Mouse (Mus musculus) neural tube, embryonic 11.5 days (tissue): Measurements from ENCODE around the gene Bex4. TPM values are rescaled to one million over a fixed set of nuclear protein-coding genes. Genes with fewer than 3 reads are reported as not detected.
"Not testable (repeated sequence)": the region's sequence is repeated elsewhere in the genome, so short reads cannot be mapped to it uniquely, and the experiment has no call there.

Experiments
- ATAC-seq: fragments of 200-750 bp; cut with Nextera tagmentation; 2 replicates; pipeline ENCODE4 v1.8.0; 2017; ENCODE audit warnings: moderate number of reproducible peaks, mild to moderate bottlenecking, moderate TSS enrichment, moderate library complexity; ENCODE audit not compliant: insufficient read depth, low FRiP score, low TSS enrichment
- DNase-seq: peaks from one replicate; pipeline ENCODE4 v3.0.0-alpha.2; 2015; ENCODE audit warnings: low spot score
- H3K27ac ChIP-seq: fragments of 300-500 bp; sonication (generic); 2 replicates; pipeline ENCODE4 v1.5.1; 2014; ENCODE audit warnings: low read depth, mild to moderate bottlenecking, low read length
- H3K27me3 ChIP-seq: fragments of 300-500 bp; sonication (generic); 2 replicates; pipeline ENCODE4 v1.6.1; 2014; ENCODE audit warnings: mild to moderate bottlenecking, low read length, mixed read lengths; ENCODE audit not compliant: control insufficient read depth, insufficient read depth
- H3K36me3 ChIP-seq: fragments of 300-500 bp; sonication (generic); 2 replicates; pipeline ENCODE4 v1.6.1; 2014; ENCODE audit warnings: mild to moderate bottlenecking, low read length, moderate library complexity, mixed read lengths; ENCODE audit not compliant: control insufficient read depth, insufficient read depth
- H3K4me1 ChIP-seq: fragments of 300-500 bp; sonication (generic); 2 replicates; pipeline ENCODE4 v1.6.1; 2014; ENCODE audit warnings: low read length, mixed read lengths; ENCODE audit not compliant: control insufficient read depth, insufficient read depth
- H3K4me2 ChIP-seq: fragments of 300-500 bp; sonication (generic); 2 replicates; pipeline ENCODE4 v1.6.1; 2014; ENCODE audit warnings: low read depth, mild to moderate bottlenecking, moderate library complexity
- H3K4me3 ChIP-seq: fragments of 300-500 bp; sonication (generic); 2 replicates; pipeline ENCODE4 v1.5.1; 2014; ENCODE audit warnings: low read depth, low read length
- H3K9ac ChIP-seq: fragments of 300-500 bp; sonication (generic); 2 replicates; pipeline ENCODE4 v1.6.1; 2014; ENCODE audit warnings: mild to moderate bottlenecking, low read length
- H3K9me3 ChIP-seq: fragments of 300-500 bp; sonication (generic); 2 replicates; pipeline ENCODE4 v1.6.1; 2016; ENCODE audit warnings: low read length; ENCODE audit not compliant: control insufficient read depth
- WGBS: fragments of 180-500 bp; shearing (Covaris S2); extraction: QIAGEN DNeasy Blood & Tissue Kit; methylation state at CpG from one replicate; pipeline ENCODE4 v1.1.7; 2014; 5-methylcytosine and 5-hydroxymethylcytosine counted together
- polyA plus RNA-seq: library from polyadenylated mRNA; unstranded; fragments of >200 nt; fragmentation: Nextera tagmentation; extraction: Ambion mirVana; gene quantifications from 2 replicates; pipeline ENCODE4 v1.2.1, GENCODE M21; 2014

Gene Bex4
- polyA plus RNA-seq = 65.6 and 70.7 TPM in 2 replicates

DNA sequence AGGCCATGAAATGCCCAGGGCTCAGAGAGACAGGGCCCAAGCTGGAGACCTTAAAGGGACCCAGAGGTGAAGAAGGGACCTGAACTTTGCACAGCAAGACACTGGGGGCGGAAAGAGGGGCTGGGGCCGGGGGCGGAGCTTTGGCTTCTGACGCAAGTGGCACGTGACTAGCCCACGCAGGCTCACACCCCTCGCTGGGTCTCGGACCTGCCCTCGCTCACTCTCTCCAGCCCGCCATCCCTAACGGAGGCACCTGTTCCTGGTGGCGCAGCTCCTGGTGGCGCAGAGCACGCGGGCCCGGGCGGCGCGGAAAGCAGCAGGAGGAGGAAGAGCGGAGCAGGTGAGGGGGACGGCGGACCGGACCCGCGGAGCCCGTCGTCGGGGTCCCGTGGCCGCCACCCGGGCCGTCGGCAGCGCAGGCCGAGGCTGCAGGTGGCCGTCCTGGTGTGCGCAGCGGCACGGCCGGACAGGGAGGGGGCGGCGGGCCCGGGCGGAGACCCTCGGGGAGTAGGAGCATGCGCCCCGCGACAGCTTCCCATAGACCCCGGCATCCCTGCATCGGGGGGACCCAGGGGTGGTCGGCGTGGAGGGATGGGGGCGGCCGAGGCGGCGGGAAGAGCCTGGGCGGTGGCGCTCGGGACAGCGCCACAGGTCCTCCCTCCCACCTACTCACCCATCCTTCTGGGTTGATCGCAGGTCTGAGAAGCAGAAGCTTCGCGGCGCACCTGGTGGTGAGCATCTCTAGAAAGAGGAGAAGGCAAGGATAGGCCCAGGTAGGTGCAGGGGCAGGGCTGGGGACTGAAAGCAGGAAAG lies at the start of gene Bex4:
TSS of gene Bex4 (plus strand) at position 170 of the 813 bp plus-strand sequence.
- Histone ChIP-seq H3K4me2 (peak within 1 kb of the TSS; percentile 38), H3K4me3 (peak within 1 kb of the TSS; percentile 34)
- not testable (repeated sequence) for H3K4me1 ChIP-seq, H3K9ac ChIP-seq, H3K27ac ChIP-seq, H3K27me3 ChIP-seq, H3K36me3 ChIP-seq, H3K9me3 ChIP-seq
- peak; percentile 13 for DNase-seq
- peak; percentile 88 for ATAC-seq
- WGBS = 5% methylated on average over 15 of the region's 64 CpGs

DNA sequence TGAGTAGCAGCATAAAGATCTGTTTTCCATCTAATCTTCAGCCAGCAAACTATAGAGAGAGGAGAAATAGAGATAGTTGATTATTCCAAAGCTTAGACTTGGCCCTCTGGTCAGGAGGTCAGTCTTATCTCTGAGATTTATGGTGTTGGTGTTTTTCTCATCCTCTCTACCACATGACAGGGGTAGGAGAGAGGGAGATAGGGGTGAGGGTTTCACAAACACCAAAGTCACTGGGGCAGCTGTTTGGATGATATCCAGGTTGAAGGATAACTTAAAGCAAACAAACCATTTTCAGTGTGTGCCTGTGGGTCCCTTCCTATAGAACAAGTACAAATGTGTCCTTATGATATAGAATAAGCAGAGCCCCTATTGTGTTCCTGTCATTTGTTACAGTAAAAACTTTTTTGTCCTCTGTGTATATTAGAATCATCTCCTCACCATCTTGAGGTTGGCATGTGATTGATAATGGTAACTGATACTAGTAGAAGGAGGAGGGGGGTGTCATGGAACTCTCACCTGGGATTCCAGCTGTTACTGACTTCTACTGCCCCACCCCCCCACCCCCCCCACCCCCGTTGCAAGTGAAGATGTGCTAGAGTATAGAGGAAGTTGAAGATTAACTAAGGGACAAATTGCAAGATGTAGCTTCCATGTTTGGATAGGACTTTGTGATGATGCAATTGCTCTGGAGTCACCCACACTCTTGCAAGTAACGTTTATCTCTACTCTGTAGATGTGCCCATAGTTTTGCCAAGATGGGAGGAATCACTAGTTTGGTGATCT lies 46.1 kb upstream of the Bex4 start:
- no peak overlapping the region for H3K4me3 ChIP-seq
- no peak overlapping the region for H3K4me2 ChIP-seq
- no peak for DNase-seq
- no peaks in the 10 kb centered on the region for H3K27me3 ChIP-seq
- H3K9ac ChIP-seq = no peak overlapping the region
- H3K9me3 ChIP-seq = no peaks in the 10 kb centered on the region
- no peaks in the 10 kb centered on the region for H3K4me1 ChIP-seq
- ATAC-seq = no peak
- H3K27ac ChIP-seq = no peak overlapping the region
- 42% methylated on average over 2 of the region's 2 CpGs for WGBS
- H3K36me3 ChIP-seq = no peaks in the 10 kb centered on the region

DNA sequence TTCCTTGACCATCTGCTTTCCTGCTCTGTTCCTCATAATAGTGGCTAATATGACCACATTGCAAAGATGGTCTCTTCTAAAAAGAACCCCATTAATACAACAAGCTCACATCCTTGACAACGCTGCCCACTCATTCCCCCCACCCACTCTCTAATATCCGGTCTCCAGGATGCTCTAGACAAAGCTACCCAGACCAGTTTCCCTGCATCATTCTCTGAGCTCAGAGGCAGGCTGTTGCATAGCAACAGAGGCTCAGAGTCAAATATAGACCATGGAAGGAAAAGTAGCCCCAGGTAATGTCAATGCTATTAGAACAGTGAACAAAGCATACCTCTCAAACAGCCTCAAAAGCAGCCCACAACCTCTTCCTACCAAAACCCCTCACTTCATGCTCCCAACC lies 44.4 kb upstream of the Bex4 start:
- H3K4me1 ChIP-seq = no peaks in the 10 kb centered on the region
- no peak overlapping the region for H3K4me2 ChIP-seq
- H3K9ac ChIP-seq = no peak overlapping the region
- no peak overlapping the region for H3K4me3 ChIP-seq
- DNase-seq (no peak), ATAC-seq (no peak)
- H3K27me3 ChIP-seq = no peaks in the 10 kb centered on the region
- no peak overlapping the region for H3K27ac ChIP-seq
- no peaks in the 10 kb centered on the region for H3K9me3 ChIP-seq
- H3K36me3 ChIP-seq = no peaks in the 10 kb centered on the region
- 51% methylated on average over 2 of the region's 2 CpGs for WGBS

DNA sequence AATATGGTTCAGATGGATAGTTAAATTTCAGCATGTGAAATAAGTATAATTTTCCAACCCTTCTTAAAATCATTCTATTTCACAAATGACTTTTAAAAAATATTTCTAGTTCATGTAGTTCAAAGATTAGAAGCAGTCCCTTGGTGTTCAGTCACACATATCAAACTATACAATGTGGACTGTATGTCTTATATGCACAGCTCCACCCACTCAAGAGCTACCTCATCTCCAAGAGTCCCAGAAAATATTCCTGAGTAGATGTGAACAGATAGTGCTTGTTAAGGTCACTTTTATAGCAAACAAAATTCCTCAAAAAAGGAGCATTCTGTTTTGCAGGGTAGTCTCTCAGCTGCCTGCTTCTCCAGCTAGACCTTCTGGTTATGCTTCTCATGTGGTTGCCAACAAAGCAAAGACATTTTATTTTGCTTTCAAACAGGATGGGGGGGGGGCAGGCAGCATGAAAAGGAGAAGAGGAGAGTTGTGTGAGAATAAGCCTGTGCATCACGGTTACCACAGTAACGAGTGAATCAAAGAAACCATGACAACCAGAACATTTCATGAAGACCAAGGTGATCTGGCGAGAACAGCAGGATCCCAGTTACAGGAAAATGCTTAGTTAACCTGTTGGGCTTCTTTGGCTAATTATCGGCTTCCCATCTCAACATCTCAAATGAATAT lies 34.6 kb upstream of the Bex4 start:
- 66% methylated on average over 4 of the region's 4 CpGs for WGBS
- H3K27me3 ChIP-seq = no peaks in the 10 kb centered on the region
- DNase-seq (no peak), ATAC-seq (no peak)
- no peak overlapping the region for H3K4me3 ChIP-seq
- H3K4me1 ChIP-seq = no peaks in the 10 kb centered on the region
- H3K27ac ChIP-seq = no peak overlapping the region
- no peak overlapping the region for H3K9ac ChIP-seq
- H3K9me3 ChIP-seq = no peaks in the 10 kb centered on the region
- no peaks in the 10 kb centered on the region for H3K36me3 ChIP-seq
- no peak overlapping the region for H3K4me2 ChIP-seq

DNA sequence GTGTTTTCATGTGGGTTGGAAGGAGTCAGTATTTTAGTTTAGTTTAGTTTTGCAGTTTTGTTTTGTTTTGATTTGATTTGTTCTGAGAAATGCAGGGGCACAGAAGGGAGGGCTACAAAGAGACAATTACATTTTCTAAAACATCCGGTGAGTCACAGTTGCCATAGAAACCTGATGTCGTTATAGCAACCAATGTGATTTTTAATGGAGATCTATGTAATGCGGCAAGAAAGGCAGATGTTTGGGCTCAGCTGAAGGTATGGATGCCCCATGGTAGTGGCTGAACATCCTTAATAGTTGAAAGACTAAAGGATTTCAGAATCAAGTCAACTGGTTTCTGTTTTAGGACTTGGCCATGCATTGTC lies 34.1 kb upstream of the Bex4 start:
- no peak for ATAC-seq
- 71% methylated on average over 3 of the region's 3 CpGs for WGBS

DNA sequence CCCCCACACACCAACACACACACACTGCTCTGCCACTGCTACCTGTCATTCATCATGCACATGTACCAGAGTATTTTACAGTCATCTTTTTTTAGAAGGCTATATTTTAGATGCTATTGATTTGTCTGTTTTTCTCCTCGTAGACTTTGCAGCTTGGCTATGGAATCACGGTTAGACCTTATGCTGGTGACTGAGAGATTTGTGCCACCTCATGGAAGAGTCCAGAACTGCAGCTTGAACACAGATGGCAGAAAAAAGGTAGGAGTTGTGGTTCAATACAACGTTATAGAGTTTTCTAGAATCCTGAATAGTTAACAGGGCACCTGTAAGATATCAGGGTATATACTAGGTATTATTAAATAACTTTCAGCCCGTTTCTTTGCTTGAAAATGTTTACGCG lies 30.9 kb upstream of the Bex4 start:
- Histone ChIP-seq H3K27ac (no peak overlapping the region), H3K4me1 (no peaks in the 10 kb centered on the region), H3K36me3 (no peaks in the 10 kb centered on the region), H3K27me3 (no peaks in the 10 kb centered on the region), H3K4me2 (no peak overlapping the region), H3K9ac (no peak overlapping the region), H3K9me3 (no peaks in the 10 kb centered on the region), H3K4me3 (no peak overlapping the region)
- WGBS = 49% methylated on average over 6 of the region's 6 CpGs
- DNase-seq (peak; percentile 48), ATAC-seq (no peak)

More for the DNA sequence above, 34.1 kb upstream of the Bex4 start:
- Histone ChIP-seq H3K27me3 (no peaks in the 10 kb centered on the region), H3K9me3 (no peaks in the 10 kb centered on the region), H3K4me3 (no peak overlapping the region), H3K9ac (no peak overlapping the region), H3K36me3 (no peaks in the 10 kb centered on the region), H3K4me2 (no peak overlapping the region), H3K4me1 (no peaks in the 10 kb centered on the region), H3K27ac (no peak overlapping the region)
- no peak for DNase-seq

DNA sequence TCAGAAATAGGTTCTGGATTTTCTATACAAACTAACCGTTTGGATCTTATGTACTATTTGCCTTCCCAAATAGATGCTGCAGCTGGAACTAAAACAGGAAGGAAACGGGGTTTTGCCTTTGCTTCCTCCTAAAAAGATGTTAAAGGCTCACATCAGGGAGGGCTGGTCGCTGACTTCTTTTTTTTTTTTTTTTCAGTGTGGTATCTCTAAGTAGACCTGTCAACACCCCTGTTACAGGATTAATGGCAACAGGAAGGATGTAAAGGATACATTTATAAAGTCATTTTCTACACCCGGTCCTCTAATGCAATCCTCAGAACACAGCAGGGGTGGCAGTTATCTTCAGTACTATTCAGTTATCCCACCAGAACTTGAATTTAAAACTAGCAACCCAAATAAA lies 23.8 kb upstream of the Bex4 start:
- 42% methylated on average over 4 of the region's 4 CpGs for WGBS
- Histone ChIP-seq H3K9me3 (no peaks in the 10 kb centered on the region), H3K27ac (no peak overlapping the region), H3K9ac (no peak overlapping the region), H3K27me3 (no peaks in the 10 kb centered on the region), H3K4me2 (peak overlapping the region; percentile 42; the same call in 1 of the 2 replicates), H3K4me1 (no peaks in the 10 kb centered on the region), H3K36me3 (no peaks in the 10 kb centered on the region), H3K4me3 (no peak overlapping the region)
- DNase-seq (no peak), ATAC-seq (peak; percentile 28)

DNA sequence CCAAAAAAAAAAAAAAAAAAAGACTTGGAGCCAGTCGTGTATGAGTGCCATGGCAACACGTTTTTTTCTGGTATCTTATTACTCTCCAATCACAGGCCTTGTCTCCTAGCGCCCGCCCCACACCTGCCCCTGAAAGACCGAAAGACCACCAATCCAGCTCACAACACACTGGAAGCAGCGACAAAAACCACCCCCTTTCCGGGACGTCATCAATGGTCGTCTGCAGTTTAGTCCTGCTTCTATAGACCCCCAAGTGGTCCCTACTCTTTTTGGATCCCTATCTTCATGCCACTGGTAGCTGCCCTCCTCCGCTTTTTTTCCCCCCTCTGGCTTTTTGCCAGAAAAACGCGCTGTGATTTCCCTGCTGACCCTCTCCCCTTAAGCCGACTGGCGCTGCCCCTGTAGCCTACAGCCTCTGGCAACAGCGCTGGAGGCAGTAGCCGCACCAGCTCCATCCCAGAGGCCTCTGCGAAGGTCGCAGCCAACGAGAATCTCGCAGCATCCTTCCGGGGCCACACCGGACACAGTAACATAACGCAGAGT lies 23.3 kb upstream of the Bex4 start:
- Histone ChIP-seq H3K27ac (peak overlapping the region; percentile 60; the same call in 1 of the 2 replicates), H3K9me3 (no peaks in the 10 kb centered on the region), H3K4me2 (peak overlapping the region; percentile 42), H3K27me3 (no peaks in the 10 kb centered on the region), H3K4me3 (peak overlapping the region; percentile 36), H3K9ac (peak overlapping the region; percentile 32; the same call in 1 of the 2 replicates), H3K4me1 (no peaks in the 10 kb centered on the region), H3K36me3 (no peaks in the 10 kb centered on the region)
- 22% methylated on average over 23 of the region's 23 CpGs for WGBS
- DNase-seq = peak; percentile 84
- ATAC-seq = peak; percentile 98
